Mouse (Mus musculus) kidney, adult 2 months (tissue): Measurements from ENCODE around the gene Pyroxd1. TPM values are rescaled to one million over a fixed set of nuclear protein-coding genes. Genes with fewer than 3 reads are reported as not detected.

Experiments
- DNase-seq: peaks from one replicate; pipeline ENCODE4 v3.0.0; 2021
- H3K27ac ChIP-seq: fragments of 200-500 bp; 2 replicates; pipeline ENCODE4 v1.5.1; 2012; ENCODE audit warnings: low read depth, low read length, control low read depth, inconsistent platforms; ENCODE audit not compliant: insufficient read depth
- H3K27me3 ChIP-seq: fragments of 200-500 bp; replicated peaks from 2 replicates; pipeline ENCODE4 v1.6.1; 2012; ENCODE audit warnings: mild to moderate bottlenecking, moderate library complexity, low read length, inconsistent platforms; ENCODE audit not compliant: control insufficient read depth, insufficient read depth
- H3K36me3 ChIP-seq: fragments of 200-500 bp; 2 replicates; pipeline ENCODE4 v1.6.1; 2012; ENCODE audit warnings: mild to moderate bottlenecking, moderate library complexity, low read length, inconsistent platforms; ENCODE audit not compliant: control insufficient read depth, insufficient read depth
- H3K4me1 ChIP-seq: fragments of 200-500 bp; 2 replicates; pipeline ENCODE4 v1.6.1; 2011; ENCODE audit warnings: low read length; ENCODE audit not compliant: control insufficient read depth, insufficient read depth
- H3K4me3 ChIP-seq: fragments of 200-500 bp; 2 replicates; pipeline ENCODE4 v1.5.1; 2011; ENCODE audit warnings: mild to moderate bottlenecking, low read depth, low read length, control low read depth; ENCODE audit not compliant: insufficient read depth
- CTCF ChIP-seq: fragments of 200-500 bp; conservative IDR thresholded peaks from 2 replicates; pipeline ENCODE4 v1.5.1; 2011; ENCODE audit warnings: low read depth, mild to moderate bottlenecking, control low read depth, low read length, moderate library complexity, mixed read lengths; ENCODE audit not compliant: insufficient read depth, insufficient read length
- POLR2A ChIP-seq: fragments of 200-500 bp; IDR thresholded peaks from one replicate; pipeline ENCODE4 v1.6.1; 2011; ENCODE audit warnings: low read depth, low read length, control low read depth
- whole genome bisulfite sequencing: fragments of 180-500 bp; shearing (Covaris S2); methylation state at CpG from one replicate; pipeline ENCODE4 v1.1.7; 2018; 5-methylcytosine and 5-hydroxymethylcytosine counted together
- polyA plus RNA-seq: library from polyadenylated mRNA; depleted of rRNA; stranded (reverse); fragments of >200 nt; gene quantifications from 2 replicates; pipeline ENCODE4 v1.2.3, GENCODE M21; 2012

Gene Pyroxd1
- polyA plus RNA-seq, 1 experiment, result 5.6 TPM

- TF ChIP-seq POLR2A (no peak), CTCF (no peak)
- Histone ChIP-seq H3K4me1 (no peaks in the 10 kb centered on the region), H3K4me3 (no peak overlapping the region), H3K27me3 (no peaks in the 10 kb centered on the region), H3K27ac (no peak overlapping the region), H3K36me3 (peaks cover 6% of the 10 kb centered on the region)
- WGBS, result 80% methylated on average over 7 of the region's 7 CpGs
- DNase-seq, result no peak
Measured at GRCm38 (mm10) chr6:142357106-142357505, 11.7 kb downstream of the Pyroxd1 start.

GRCm38 (mm10) chr6:142362036-142362435 is 16.6 kb downstream of the Pyroxd1 start:
- Histone ChIP-seq H3K27ac (no peak overlapping the region), H3K4me3 (no peak overlapping the region), H3K27me3 (no peaks in the 10 kb centered on the region), H3K36me3 (peaks cover 9% of the 10 kb centered on the region), H3K4me1 (no peaks in the 10 kb centered on the region)
- no peak for DNase-seq
- 90% methylated on average over 6 of the region's 6 CpGs for WGBS
- TF ChIP-seq CTCF (no peak), POLR2A (no peak)

GRCm38 (mm10) chr6:142363019-142363576 is 17.6 kb downstream of the Pyroxd1 start:
- H3K36me3 ChIP-seq, result peaks cover 9% of the 10 kb centered on the region
- WGBS, result 62% methylated on average over 9 of the region's 9 CpGs

GRCm38 (mm10) chr6:142365742-142366472 is 20.5 kb downstream of the Pyroxd1 start:
- H3K27me3 ChIP-seq, result no peaks in the 10 kb centered on the region

More at GRCm38 (mm10) chr6:142363019-142363576, 17.6 kb downstream of the Pyroxd1 start:
- no peaks in the 10 kb centered on the region for H3K27me3 ChIP-seq
- H3K4me3 ChIP-seq, result no peak overlapping the region
- DNase-seq, result no peak
- no peaks in the 10 kb centered on the region for H3K4me1 ChIP-seq
- H3K27ac ChIP-seq, result no peak overlapping the region
- TF ChIP-seq POLR2A (no peak), CTCF (peak; percentile 44; the same call in 1 of the 2 replicates)

GRCm38 (mm10) chr6:142366473-142367018 is 21.1 kb downstream of the Pyroxd1 start:
- peaks cover 3% of the 10 kb centered on the region for H3K36me3 ChIP-seq
- TF ChIP-seq CTCF (no peak), POLR2A (no peak)

More at GRCm38 (mm10) chr6:142365742-142366472, 20.5 kb downstream of the Pyroxd1 start:
- H3K4me3 ChIP-seq, result no peak overlapping the region
- H3K27ac ChIP-seq, result no peak overlapping the region
- H3K4me1 ChIP-seq, result no peaks in the 10 kb centered on the region
- TF ChIP-seq CTCF, result no peak
- TF ChIP-seq POLR2A, result no peak
- WGBS, result 58% methylated on average over 8 of the region's 8 CpGs
- H3K36me3 ChIP-seq, result peaks cover 3% of the 10 kb centered on the region
- DNase-seq, result no peak

GRCm38 (mm10) chr6:142367565-142367964 is 22.1 kb downstream of the Pyroxd1 start:
- H3K27ac ChIP-seq, result no peak overlapping the region
- no peak overlapping the region for H3K4me3 ChIP-seq
- no peaks in the 10 kb centered on the region for H3K27me3 ChIP-seq
- no peaks in the 10 kb centered on the region for H3K4me1 ChIP-seq
- H3K36me3 ChIP-seq, result peaks cover 2% of the 10 kb centered on the region
- DNase-seq, result no peak
- 89% methylated on average over 3 of the region's 3 CpGs for WGBS
- TF ChIP-seq CTCF (no peak), POLR2A (no peak)

More at GRCm38 (mm10) chr6:142366473-142367018, 21.1 kb downstream of the Pyroxd1 start:
- no peak overlapping the region for H3K4me3 ChIP-seq
- 86% methylated on average over 10 of the region's 10 CpGs for WGBS
- H3K27me3 ChIP-seq, result no peaks in the 10 kb centered on the region
- no peak overlapping the region for H3K27ac ChIP-seq
- DNase-seq, result no peak
- no peaks in the 10 kb centered on the region for H3K4me1 ChIP-seq

DNA sequence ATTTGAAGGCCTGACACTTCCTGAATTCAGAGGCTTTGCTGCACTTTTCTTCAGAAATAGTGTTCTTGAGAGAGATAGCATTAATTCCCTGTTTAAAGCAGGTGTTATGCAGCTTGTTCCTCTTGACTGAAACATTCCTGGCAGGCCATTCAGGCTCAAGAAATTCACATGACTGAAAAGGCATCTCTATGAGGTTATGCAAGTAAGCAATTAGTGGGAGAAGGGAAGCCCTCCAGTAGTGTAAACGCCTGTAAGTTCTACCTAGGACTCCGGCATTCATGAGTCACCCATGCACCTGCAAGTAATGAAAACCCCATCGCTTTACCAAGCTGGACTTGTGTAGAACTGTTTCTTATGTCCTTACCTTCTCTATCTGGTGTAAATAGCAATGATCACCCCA is 24.1 kb downstream of the Pyroxd1 start:
- TF ChIP-seq CTCF (no peak), POLR2A (no peak)
- no peak overlapping the region for H3K27ac ChIP-seq
- no peak for DNase-seq
- no peaks in the 10 kb centered on the region for H3K4me1 ChIP-seq
- H3K36me3 ChIP-seq, result peaks cover 1% of the 10 kb centered on the region
- H3K27me3 ChIP-seq, result no peaks in the 10 kb centered on the region
- no peak overlapping the region for H3K4me3 ChIP-seq
- WGBS, result 85% methylated on average over 3 of the region's 3 CpGs
